Mouse (Mus musculus) intestine, postnatal 0 days (tissue): ENCODE measurements around the gene Apobec2. TPM values are rescaled to one million over a fixed set of nuclear protein-coding genes. Genes with fewer than 3 reads are reported as not detected.

ENCODE experiments used
- ATAC-seq: fragments of 200-750 bp; cut with Nextera tagmentation; 2 replicates; pipeline ENCODE4 v1.8.0; 2017; ENCODE audit warnings: mild to moderate bottlenecking, moderate TSS enrichment, moderate library complexity
- H3K27ac ChIP-seq: fragments of 300-500 bp; sonication (generic); 2 replicates; pipeline ENCODE4 v1.5.1; 2014; ENCODE audit warnings: mild to moderate bottlenecking, low read depth, low read length, moderate library complexity
- H3K27me3 ChIP-seq: fragments of 300-500 bp; sonication (generic); replicated peaks from 2 replicates; pipeline ENCODE4 v1.6.1; 2014; ENCODE audit warnings: low read length, mixed read lengths; ENCODE audit not compliant: control insufficient read depth, insufficient read depth
- H3K36me3 ChIP-seq: fragments of 300-500 bp; sonication (generic); 2 replicates; pipeline ENCODE4 v1.6.1; 2014; ENCODE audit warnings: mild to moderate bottlenecking, moderate library complexity; ENCODE audit not compliant: control insufficient read depth, insufficient read depth
- H3K4me1 ChIP-seq: fragments of 300-500 bp; sonication (generic); replicated peaks from 2 replicates; pipeline ENCODE4 v1.6.1; 2014; ENCODE audit warnings: antibody characterized with exemption, low read length, mixed read lengths; ENCODE audit not compliant: control insufficient read depth, insufficient read depth
- H3K4me2 ChIP-seq: fragments of 300-500 bp; sonication (generic); replicated peaks from 2 replicates; pipeline ENCODE4 v1.6.1; 2014; ENCODE audit warnings: low read depth, mild to moderate bottlenecking, moderate library complexity
- H3K4me3 ChIP-seq: fragments of 300-500 bp; sonication (generic); 2 replicates; pipeline ENCODE4 v1.5.1; 2014; ENCODE audit warnings: low read depth, low read length
- H3K9ac ChIP-seq: fragments of 300-500 bp; sonication (generic); 2 replicates; pipeline ENCODE4 v1.6.1; 2014; ENCODE audit warnings: mild to moderate bottlenecking, low read depth, low read length
- H3K9me3 ChIP-seq: fragments of 300-500 bp; sonication (generic); 2 replicates; pipeline ENCODE4 v1.6.1; 2016; ENCODE audit warnings: mixed run types; ENCODE audit not compliant: control insufficient read depth
- CTCF ChIP-seq: sonication (generic); IDR thresholded peaks from 2 replicates; pipeline ENCODE4 v1.5.1; 2016; ENCODE audit warnings: low read depth, mild to moderate bottlenecking, control low read depth, antibody characterized with exemption, moderate library complexity
- WGBS: fragments of 180-500 bp; shearing (Covaris S2); extraction: QIAGEN DNeasy Blood & Tissue Kit; methylation state at CpG from one replicate; pipeline ENCODE4 v1.1.7; 2014; 5-methylcytosine and 5-hydroxymethylcytosine counted together
- polyA plus RNA-seq: library from polyadenylated mRNA; unstranded; fragments of >200 nt; fragmentation: Nextera tagmentation; extraction: Ambion mirVana; gene quantifications from 2 replicates; pipeline ENCODE4 v1.2.1, GENCODE M21; 2015

Gene Apobec2
- polyA plus RNA-seq, 1 experiment from 2014 or later, result 2.6 TPM

DNA sequence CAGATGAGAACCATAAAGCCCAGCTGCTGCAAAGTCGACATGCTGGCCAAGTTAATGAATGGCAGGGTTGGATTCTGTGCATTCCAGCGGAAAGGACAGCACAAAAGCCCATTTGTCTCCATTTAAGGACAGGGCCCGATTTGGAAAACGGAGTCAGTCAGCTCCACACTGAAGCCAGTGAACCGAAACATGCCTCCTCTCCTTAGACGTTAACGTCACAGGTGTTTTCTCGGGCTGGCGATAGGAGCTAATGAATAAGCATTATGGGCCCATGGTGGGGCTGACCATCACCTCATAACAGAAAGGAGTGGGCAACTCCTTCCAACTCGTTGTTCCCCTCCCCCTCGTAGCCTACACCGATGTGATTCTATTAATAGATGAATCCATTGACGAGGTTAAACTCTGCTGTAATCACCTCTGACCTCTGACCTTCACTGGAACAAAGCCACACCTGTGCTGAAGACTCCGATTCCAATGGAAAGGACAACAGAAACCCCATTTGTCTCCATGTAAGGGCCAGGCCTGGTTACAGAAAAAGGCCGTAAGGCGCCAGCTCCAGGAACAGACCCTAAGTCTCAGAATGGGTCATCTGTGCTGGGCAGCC is 10.9 kb upstream of the Apobec2 start:
- Histone ChIP-seq H3K36me3 (no peaks in the 10 kb centered on the region), H3K9ac (no peak overlapping the region), H3K9me3 (no peaks in the 10 kb centered on the region), H3K4me3 (no peak overlapping the region), H3K27ac (no peak overlapping the region), H3K4me1 (no peaks in the 10 kb centered on the region), H3K27me3 (no peaks in the 10 kb centered on the region), H3K4me2 (no peak overlapping the region)
- 78% methylated on average over 16 of the region's 16 CpGs for WGBS
- no peak for ATAC-seq
- TF ChIP-seq CTCF, result no peak

- H3K36me3 ChIP-seq, result no peaks in the 10 kb centered on the region
- H3K27ac ChIP-seq, result no peak overlapping the region
- no peak overlapping the region for H3K4me2 ChIP-seq
- H3K27me3 ChIP-seq, result no peaks in the 10 kb centered on the region
- H3K9ac ChIP-seq, result no peak overlapping the region
- TF ChIP-seq CTCF, result peak; percentile 54
- no peaks in the 10 kb centered on the region for H3K9me3 ChIP-seq
- WGBS, result 73% methylated on average over 7 of the region's 7 CpGs
- ATAC-seq, result no peak
- no peaks in the 10 kb centered on the region; the same call in 1 of the 2 replicates for H3K4me1 ChIP-seq
- H3K4me3 ChIP-seq, result no peak overlapping the region
Observed at GRCm38 (mm10) chr17:48442745-48443457, 10.2 kb upstream of the Apobec2 start.

- Histone ChIP-seq H3K9ac (no peak overlapping the region), H3K4me3 (no peak overlapping the region), H3K9me3 (no peaks in the 10 kb centered on the region), H3K27ac (peak overlapping the region; percentile 35; the same call in 1 of the 2 replicates), H3K4me1 (peaks cover 8% of the 10 kb centered on the region; the same call in 1 of the 2 replicates), H3K27me3 (no peaks in the 10 kb centered on the region), H3K4me2 (no peak overlapping the region), H3K36me3 (no peaks in the 10 kb centered on the region)
- no peak for ATAC-seq
- peak; percentile 53 for TF ChIP-seq CTCF
- 40% methylated on average over 7 of the region's 7 CpGs for WGBS
Observed at GRCm38 (mm10) chr17:48437421-48437911, 4.7 kb upstream of the Apobec2 start.

DNA sequence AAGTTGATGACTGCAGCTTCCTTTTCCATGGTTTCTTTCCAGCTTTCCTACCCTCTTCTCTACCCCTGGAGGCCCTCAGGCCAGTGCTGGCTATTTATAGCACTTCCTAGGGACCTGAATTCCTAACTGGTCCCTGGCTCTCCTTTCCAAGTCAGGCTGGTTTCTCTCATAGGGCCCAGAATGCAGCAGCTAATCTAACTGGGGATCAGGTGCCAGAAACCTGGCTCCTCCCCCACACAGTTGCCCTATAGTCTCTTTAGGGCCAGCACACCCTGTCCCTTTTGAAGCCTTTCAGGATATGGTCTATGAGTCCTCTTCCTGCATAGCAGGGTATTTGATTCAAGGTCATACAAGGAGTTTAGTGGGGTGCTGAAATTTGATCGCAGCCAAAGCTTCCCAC is 3.8 kb upstream of the Apobec2 start:
- TF ChIP-seq CTCF, result no peak
- Histone ChIP-seq H3K27me3 (no peaks in the 10 kb centered on the region), H3K4me2 (no peak overlapping the region), H3K9ac (0 out of 2 replicates have a peak overlapping the region, but pooled peaks have one; percentile 5), H3K36me3 (no peaks in the 10 kb centered on the region), H3K4me1 (peaks cover 8% of the 10 kb centered on the region; the same call in 1 of the 2 replicates), H3K27ac (peak overlapping the region; percentile 63; the same call in 1 of the 2 replicates), H3K9me3 (no peaks in the 10 kb centered on the region), H3K4me3 (no peak overlapping the region)
- 52% methylated on average over 1 of the region's 1 CpGs for WGBS
- ATAC-seq, result no peak

GRCm38 (mm10) chr17:48434479-48434878 is 1.7 kb upstream of the Apobec2 start:
- no peak overlapping the region for H3K4me3 ChIP-seq
- no peaks in the 10 kb centered on the region for H3K27me3 ChIP-seq
- WGBS, result 77% methylated on average over 5 of the region's 5 CpGs
- no peak overlapping the region for H3K4me2 ChIP-seq
- peak overlapping the region; percentile 64; the same call in 1 of the 2 replicates for H3K27ac ChIP-seq
- ATAC-seq, result no peak
- H3K9ac ChIP-seq, result no peak overlapping the region
- H3K4me1 ChIP-seq, result peaks cover 14% of the 10 kb centered on the region; the same call in 1 of the 2 replicates
- no peaks in the 10 kb centered on the region for H3K9me3 ChIP-seq
- TF ChIP-seq CTCF, result no peak
- no peaks in the 10 kb centered on the region for H3K36me3 ChIP-seq

GRCm38 (mm10) chr17:48433689-48434330 is 1.1 kb upstream of the Apobec2 start:
- Histone ChIP-seq H3K27ac (peak overlapping the region; percentile 64), H3K4me3 (no peak overlapping the region), H3K4me1 (peaks cover 14% of the 10 kb centered on the region), H3K9ac (no peak overlapping the region), H3K27me3 (no peaks in the 10 kb centered on the region), H3K4me2 (no peak overlapping the region; the same call in 1 of the 2 replicates), H3K9me3 (no peaks in the 10 kb centered on the region), H3K36me3 (no peaks in the 10 kb centered on the region)
- TF ChIP-seq CTCF, result peak; percentile 79
- peak; percentile 90 for ATAC-seq
- WGBS, result 26% methylated on average over 6 of the region's 6 CpGs
